Mouse (Mus musculus): ENCODE results near the gene Foxi3. TPM values are rescaled to one million over a fixed set of nuclear protein-coding genes. Genes with fewer than 3 reads are reported as not detected.

The Foxi3 gene
- polyA plus RNA-seq, 1 experiment from 2014 or later = 0.19 TPM

DNA sequence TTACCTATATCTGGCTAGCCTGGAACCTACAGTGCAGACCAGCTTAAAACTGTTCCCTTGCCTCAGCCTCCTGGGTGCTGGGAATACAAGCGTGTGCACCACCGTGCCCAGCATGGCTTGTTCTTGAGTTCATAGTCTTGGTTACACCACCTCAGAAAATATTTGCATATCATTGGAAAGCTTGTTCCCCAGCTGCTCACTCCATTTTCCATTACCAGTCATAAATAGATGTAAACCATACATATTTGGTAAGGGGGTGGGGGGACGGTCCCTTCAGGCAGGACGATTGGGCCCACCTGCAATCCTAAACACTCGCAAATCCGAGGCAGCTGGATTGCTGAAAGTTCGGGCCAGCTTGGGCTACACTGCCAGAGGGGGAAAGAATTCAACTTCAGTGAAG, 3.1 kb upstream of the Foxi3 start:
- Histone ChIP-seq H3K4me2 (ENCODE audit: low read depth, severe bottlenecking) (no peak overlapping the region), H3K27ac (replicated peaks; ENCODE audit: low read depth, low read length) (no peak overlapping the region), H3K9ac (ENCODE audit: low read length) (no peak overlapping the region), H3K4me1 (ENCODE audit: control insufficient read depth, insufficient read depth, low read length) (peaks cover 6% of the 10 kb centered on the region; the same call in 1 of the 2 replicates), H3K27me3 (ENCODE audit: control insufficient read depth, insufficient read depth, low read length) (peaks cover 48% of the 10 kb centered on the region), H3K9me3 (ENCODE audit: control insufficient read depth, low read length) (no peaks in the 10 kb centered on the region), H3K36me3 (ENCODE audit: control insufficient read depth, insufficient read depth, low read length) (no peaks in the 10 kb centered on the region), H3K4me3 (ENCODE audit: low read depth, low read length) (no peak overlapping the region)
- ATAC-seq (ENCODE audit: insufficient number of reproducible peaks, low FRiP score, low TSS enrichment, low read depth) (no peak), DNase-seq (ENCODE audit: low spot score) (no peak)
- 66% methylated on average over 7 of the region's 7 CpGs for WGBS

DNA sequence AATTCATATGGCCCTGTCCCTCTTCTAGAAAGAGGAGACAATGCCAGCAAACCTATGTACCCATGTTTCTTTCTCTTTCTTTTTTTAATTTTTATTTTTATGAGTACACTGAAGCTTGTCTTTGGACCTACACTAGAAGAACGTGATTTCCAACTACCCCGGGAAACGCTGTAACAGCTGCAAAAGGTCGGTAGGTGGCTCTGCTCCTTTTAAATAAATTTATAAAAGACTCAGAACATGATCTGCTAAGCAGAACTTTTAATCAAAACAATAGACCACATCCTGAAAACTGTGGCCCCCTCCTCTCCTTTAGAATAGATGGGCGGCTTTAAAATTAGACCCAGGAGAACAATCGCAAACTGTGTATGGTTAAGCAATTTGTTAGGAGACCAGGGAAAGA, 2.3 kb upstream of the Foxi3 start:
- 20% methylated on average over 6 of the region's 6 CpGs for WGBS
- DNase-seq (ENCODE audit: low spot score) = peak; percentile 43

DNA sequence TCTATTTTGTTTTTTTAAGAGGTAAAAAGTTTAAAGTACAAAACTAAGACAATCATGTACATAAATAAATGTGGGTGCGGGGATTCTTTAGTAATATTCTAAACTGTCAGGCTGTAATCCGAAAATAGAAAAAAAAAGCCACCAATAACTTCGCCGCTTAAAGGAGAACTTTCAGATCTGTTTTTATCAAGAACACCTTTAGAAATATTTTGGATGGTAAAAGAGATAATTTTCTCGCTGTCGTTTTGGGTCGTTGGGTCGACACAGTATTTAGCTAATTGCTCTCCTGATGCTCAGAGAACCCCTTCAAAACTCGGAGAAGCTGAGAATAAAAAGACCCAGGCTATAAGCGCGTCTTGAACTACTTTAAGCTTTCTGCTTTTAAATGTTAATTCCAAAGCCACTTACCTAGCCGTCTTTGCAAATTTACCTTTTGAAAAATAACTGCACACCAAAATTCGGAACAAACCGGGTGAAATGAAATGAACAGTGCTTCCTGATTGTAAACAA, 985 bp upstream of the Foxi3 start:
- peaks cover 57% of the 10 kb centered on the region for H3K27me3 ChIP-seq (ENCODE audit: control insufficient read depth, insufficient read depth, low read length)
- H3K9ac ChIP-seq (ENCODE audit: low read length) = no peak overlapping the region
- DNase-seq (ENCODE audit: low spot score) (peak; percentile 36), ATAC-seq (ENCODE audit: insufficient number of reproducible peaks, low FRiP score, low TSS enrichment, low read depth) (no peak)
- H3K4me3 ChIP-seq (ENCODE audit: low read depth, low read length) = no peak overlapping the region
- H3K36me3 ChIP-seq (ENCODE audit: control insufficient read depth, insufficient read depth, low read length) = no peaks in the 10 kb centered on the region
- H3K27ac ChIP-seq (replicated peaks; ENCODE audit: low read depth, low read length) = no peak overlapping the region
- peaks cover 6% of the 10 kb centered on the region; the same call in 1 of the 2 replicates for H3K4me1 ChIP-seq (ENCODE audit: control insufficient read depth, insufficient read depth, low read length)
- 3% methylated on average over 14 of the region's 14 CpGs for WGBS
- H3K9me3 ChIP-seq (ENCODE audit: control insufficient read depth, low read length) = no peaks in the 10 kb centered on the region
- no peak overlapping the region for H3K4me2 ChIP-seq (ENCODE audit: low read depth, severe bottlenecking)

More for the DNA sequence above, 2.3 kb upstream of the Foxi3 start:
- Histone ChIP-seq H3K4me1 (ENCODE audit: control insufficient read depth, insufficient read depth, low read length) (peaks cover 6% of the 10 kb centered on the region; the same call in 1 of the 2 replicates), H3K4me3 (ENCODE audit: low read depth, low read length) (no peak overlapping the region), H3K9ac (ENCODE audit: low read length) (no peak overlapping the region), H3K27me3 (ENCODE audit: control insufficient read depth, insufficient read depth, low read length) (peaks cover 54% of the 10 kb centered on the region), H3K9me3 (ENCODE audit: control insufficient read depth, low read length) (no peaks in the 10 kb centered on the region), H3K27ac (replicated peaks; ENCODE audit: low read depth, low read length) (no peak overlapping the region), H3K4me2 (ENCODE audit: low read depth, severe bottlenecking) (no peak overlapping the region), H3K36me3 (ENCODE audit: control insufficient read depth, insufficient read depth, low read length) (no peaks in the 10 kb centered on the region)
- ATAC-seq (ENCODE audit: insufficient number of reproducible peaks, low FRiP score, low TSS enrichment, low read depth) = no peak

DNA sequence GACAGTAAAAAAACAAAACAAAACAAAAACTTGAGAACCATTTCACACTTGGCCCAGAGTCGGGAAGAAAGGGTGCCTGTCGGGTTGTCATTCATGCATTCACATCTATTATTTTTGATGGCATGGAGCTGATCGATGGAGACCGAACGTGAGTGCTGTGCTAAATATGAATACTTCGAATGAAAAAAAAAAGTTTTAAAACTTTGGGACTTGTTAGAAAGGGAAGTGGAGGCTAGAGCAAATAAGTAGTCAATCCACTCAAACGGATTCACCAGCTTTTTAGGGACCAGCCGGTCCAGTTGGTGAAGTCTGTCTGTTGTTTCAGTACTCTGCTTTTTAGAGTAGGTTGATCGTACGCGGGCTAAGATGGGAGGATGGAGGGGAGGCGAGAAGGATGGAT, 490 bp upstream of the Foxi3 start:
- Histone ChIP-seq H3K27me3 (ENCODE audit: control insufficient read depth, insufficient read depth, low read length) (peaks cover 57% of the 10 kb centered on the region), H3K27ac (replicated peaks; ENCODE audit: low read depth, low read length) (no peak overlapping the region), H3K36me3 (ENCODE audit: control insufficient read depth, insufficient read depth, low read length) (no peaks in the 10 kb centered on the region), H3K4me1 (ENCODE audit: control insufficient read depth, insufficient read depth, low read length) (peaks cover 6% of the 10 kb centered on the region; the same call in 1 of the 2 replicates), H3K4me2 (ENCODE audit: low read depth, severe bottlenecking) (peak overlapping the region; percentile 96), H3K9me3 (ENCODE audit: control insufficient read depth, low read length) (no peaks in the 10 kb centered on the region), H3K9ac (ENCODE audit: low read length) (no peak overlapping the region), H3K4me3 (ENCODE audit: low read depth, low read length) (peak overlapping the region; percentile 48)
- ATAC-seq (ENCODE audit: insufficient number of reproducible peaks, low FRiP score, low TSS enrichment, low read depth) (no peak), DNase-seq (ENCODE audit: low spot score) (no peak)
- under 1% methylated on average over 12 of the region's 12 CpGs for whole genome bisulfite sequencing

GRCm38 (mm10) chr6:70956936-70957335, 605 bp downstream of the Foxi3 start:
- H3K27me3 ChIP-seq (ENCODE audit: control insufficient read depth, insufficient read depth, low read length) = peaks cover 57% of the 10 kb centered on the region
- DNase-seq (ENCODE audit: low spot score) (peak; percentile 51), ATAC-seq (ENCODE audit: insufficient number of reproducible peaks, low FRiP score, low TSS enrichment, low read depth) (no peak)

GRCm38 (mm10) chr6:70957341-70957940, 1.1 kb downstream of the Foxi3 start:
- Histone ChIP-seq H3K27me3 (ENCODE audit: control insufficient read depth, insufficient read depth, low read length) (peaks cover 57% of the 10 kb centered on the region), H3K9me3 (ENCODE audit: control insufficient read depth, low read length) (no peaks in the 10 kb centered on the region), H3K4me3 (ENCODE audit: low read depth, low read length) (peak overlapping the region; percentile 48), H3K27ac (replicated peaks; ENCODE audit: low read depth, low read length) (no peak overlapping the region), H3K4me2 (ENCODE audit: low read depth, severe bottlenecking) (peak overlapping the region; percentile 96; the same call in 1 of the 2 replicates), H3K36me3 (ENCODE audit: control insufficient read depth, insufficient read depth, low read length) (no peaks in the 10 kb centered on the region), H3K4me1 (ENCODE audit: control insufficient read depth, insufficient read depth, low read length) (peaks cover 6% of the 10 kb centered on the region; the same call in 1 of the 2 replicates), H3K9ac (ENCODE audit: low read length) (no peak overlapping the region)
- no peak for DNase-seq (ENCODE audit: low spot score)
- ATAC-seq (ENCODE audit: insufficient number of reproducible peaks, low FRiP score, low TSS enrichment, low read depth) = no peak; the same call in 1 of the 2 replicates
- 11% methylated on average over 7 of the region's 7 CpGs for WGBS

More at GRCm38 (mm10) chr6:70956936-70957335, 605 bp downstream of the Foxi3 start:
- no peak overlapping the region for H3K9ac ChIP-seq (ENCODE audit: low read length)
- H3K9me3 ChIP-seq (ENCODE audit: control insufficient read depth, low read length) = no peaks in the 10 kb centered on the region
- peak overlapping the region; percentile 48 for H3K4me3 ChIP-seq (ENCODE audit: low read depth, low read length)
- 2% methylated on average over 34 of the region's 34 CpGs for WGBS
- H3K4me1 ChIP-seq (ENCODE audit: control insufficient read depth, insufficient read depth, low read length) = peaks cover 6% of the 10 kb centered on the region; the same call in 1 of the 2 replicates
- H3K36me3 ChIP-seq (ENCODE audit: control insufficient read depth, insufficient read depth, low read length) = no peaks in the 10 kb centered on the region
- peak overlapping the region; percentile 96 for H3K4me2 ChIP-seq (ENCODE audit: low read depth, severe bottlenecking)
- H3K27ac ChIP-seq (replicated peaks; ENCODE audit: low read depth, low read length) = no peak overlapping the region

- DNase-seq (ENCODE audit: low spot score) (no peak), ATAC-seq (ENCODE audit: insufficient number of reproducible peaks, low FRiP score, low TSS enrichment, low read depth) (no peak)
- H3K9me3 ChIP-seq (ENCODE audit: control insufficient read depth, low read length) = no peaks in the 10 kb centered on the region
- no peak overlapping the region for H3K9ac ChIP-seq (ENCODE audit: low read length)
- H3K4me1 ChIP-seq (ENCODE audit: control insufficient read depth, insufficient read depth, low read length) = no peaks in the 10 kb centered on the region
- H3K36me3 ChIP-seq (ENCODE audit: control insufficient read depth, insufficient read depth, low read length) = no peaks in the 10 kb centered on the region
- H3K4me2 ChIP-seq (ENCODE audit: low read depth, severe bottlenecking) = no peak overlapping the region
- peaks cover 13% of the 10 kb centered on the region for H3K27me3 ChIP-seq (ENCODE audit: control insufficient read depth, insufficient read depth, low read length)
- H3K4me3 ChIP-seq (ENCODE audit: low read depth, low read length) = no peak overlapping the region
- H3K27ac ChIP-seq (replicated peaks; ENCODE audit: low read depth, low read length) = no peak overlapping the region
- 37% methylated on average over 6 of the region's 6 CpGs for whole genome bisulfite sequencing
Observed at GRCm38 (mm10) chr6:70964116-70964830, 7.9 kb downstream of the Foxi3 start.

GRCm38 (mm10) chr6:70965694-70966093, 9.4 kb downstream of the Foxi3 start:
- no peaks in the 10 kb centered on the region for H3K9me3 ChIP-seq (ENCODE audit: control insufficient read depth, low read length)
- peaks cover 11% of the 10 kb centered on the region for H3K27me3 ChIP-seq (ENCODE audit: control insufficient read depth, insufficient read depth, low read length)
- DNase-seq (ENCODE audit: low spot score) (no peak), ATAC-seq (ENCODE audit: insufficient number of reproducible peaks, low FRiP score, low TSS enrichment, low read depth) (no peak)
- H3K36me3 ChIP-seq (ENCODE audit: control insufficient read depth, insufficient read depth, low read length) = no peaks in the 10 kb centered on the region
- 22% methylated on average over 7 of the region's 7 CpGs for WGBS
- H3K9ac ChIP-seq (ENCODE audit: low read length) = no peak overlapping the region
- H3K4me1 ChIP-seq (ENCODE audit: control insufficient read depth, insufficient read depth, low read length) = no peaks in the 10 kb centered on the region
- H3K4me3 ChIP-seq (ENCODE audit: low read depth, low read length) = no peak overlapping the region
- H3K4me2 ChIP-seq (ENCODE audit: low read depth, severe bottlenecking) = no peak overlapping the region
- H3K27ac ChIP-seq (replicated peaks; ENCODE audit: low read depth, low read length) = no peak overlapping the region
